In the genomic region with DNA sequence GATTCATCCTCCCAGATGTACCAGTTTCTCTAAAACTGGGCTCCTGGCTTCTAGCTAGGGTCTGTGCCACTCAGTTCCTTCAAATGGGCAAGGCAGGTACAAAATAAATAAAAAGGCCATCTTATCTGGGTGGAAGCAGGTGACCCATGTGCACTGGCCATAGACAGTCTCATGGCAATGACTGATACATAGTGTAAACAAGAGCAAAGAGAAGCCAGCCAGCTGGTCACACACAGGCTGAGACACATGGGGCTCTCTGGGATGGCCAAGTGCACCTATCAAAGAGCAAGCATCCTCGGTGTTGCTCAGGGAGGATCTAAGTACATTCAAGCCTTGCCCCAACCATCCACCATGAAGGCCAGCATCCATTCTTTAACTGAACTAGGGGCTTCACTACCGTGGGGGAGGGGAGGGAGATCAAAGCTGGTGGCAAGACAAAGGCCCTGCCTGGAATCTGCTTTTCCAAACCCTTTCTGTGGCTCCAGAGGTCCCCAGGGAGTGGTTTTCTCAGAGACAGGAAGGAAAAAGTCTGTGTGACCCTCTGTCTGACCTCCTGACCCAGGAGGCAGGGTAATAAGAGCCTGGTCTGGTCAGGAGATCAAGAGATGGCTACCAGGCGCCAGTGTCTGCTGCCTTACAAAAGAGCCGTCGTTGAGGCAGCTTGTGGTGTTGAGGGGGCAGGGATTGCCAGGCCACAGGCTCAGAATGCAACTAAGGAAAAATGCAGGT, we compare ENCODE assay signal across 11 mouse cellular contexts. TPM values are rescaled to one million over a fixed set of nuclear protein-coding genes. Genes with fewer than 3 reads are reported as not detected.
DNase-seq lines count a peak whose midpoint lies in the region; ATAC-seq and TF ChIP-seq lines count a peak whose summit lies in the region.
"Had no signal": no experiment of that assay in that cellular context is flagged by ENCODE, and none has a peak within 500 bp of the region (broad histone marks: within the 10 kb centered on the region; RNA-seq: fewer than 3 reads in every experiment).

No protein-coding gene starts in this region.

- no peak overlapping the region for H3K9ac ChIP-seq in heart, embryonic 12.5 days
- no peak overlapping the region for H3K9ac ChIP-seq in intestine, postnatal 0 days (ENCODE audit: low read depth, low read length)
- H3K9ac ChIP-seq: heart, embryonic 15.5 days had no signal

- ATAC-seq in heart, embryonic 12.5 days (ENCODE audit: insufficient number of reproducible peaks, low FRiP score), result no peak
- ATAC-seq in intestine, postnatal 0 days, result no peak

- no peaks in the 10 kb centered on the region for H3K27me3 ChIP-seq in heart, embryonic 12.5 days (replicated peaks)
- H3K27me3 ChIP-seq in myocyte (ENCODE audit: control insufficient read depth, insufficient read depth, insufficient read length), result no peaks in the 10 kb centered on the region
- H3K27me3 ChIP-seq in intestine, postnatal 0 days (replicated peaks; ENCODE audit: control insufficient read depth, insufficient read depth, low read length), result no peaks in the 10 kb centered on the region
- H3K27me3 ChIP-seq: embryonic facial prominence, embryonic 15.5 days; heart, embryonic 15.5 days had no signal

- no peak overlapping the region for H3K4me3 ChIP-seq in heart, embryonic 12.5 days
- no peak overlapping the region for H3K4me3 ChIP-seq in myocyte
- no peak overlapping the region for H3K4me3 ChIP-seq in intestine, postnatal 0 days (ENCODE audit: low read depth, low read length)
- H3K4me3 ChIP-seq: embryonic facial prominence, embryonic 15.5 days; heart, embryonic 15.5 days had no signal

- no peaks in the 10 kb centered on the region for H3K9me3 ChIP-seq in heart, embryonic 12.5 days (replicated peaks)
- H3K9me3 ChIP-seq in intestine, postnatal 0 days (ENCODE audit: control insufficient read depth), result no peaks in the 10 kb centered on the region
- H3K9me3 ChIP-seq: embryonic facial prominence, embryonic 15.5 days; heart, embryonic 15.5 days had no signal

- WGBS in heart, embryonic 12.5 days, result 22% methylated on average over 5 of the region's 5 CpGs
- 28% methylated on average over 5 of the region's 5 CpGs for WGBS in intestine, postnatal 0 days

- H3K79me2 ChIP-seq in myocyte (ENCODE audit: control insufficient read depth, insufficient read depth), result peaks cover 3% of the 10 kb centered on the region

- intact Hi-C loops in heart, postnatal 25 days (cut with DNase I), result no loop called here

- no peak for DNase-seq in heart, postnatal 25 days (ENCODE audit: low spot score)
- peak; percentile 94 for DNase-seq in embryo, embryonic 10.5 days (ENCODE audit: low spot score)
- peak; percentile 55 to 59 for DNase-seq in kidney, postnatal 25 days
- DNase-seq in thymus, adult 18-20 months, result no peak
- no peak for DNase-seq in layer of hippocampus, adult 9-11 months
- DNase-seq: spleen, adult 18-20 months had no signal

- H3K36me3 ChIP-seq in heart, embryonic 12.5 days, result peaks cover 53% of the 10 kb centered on the region
- no peaks in the 10 kb centered on the region for H3K36me3 ChIP-seq in myocyte (ENCODE audit: control insufficient read depth, insufficient read depth)
- peaks cover 39% of the 10 kb centered on the region for H3K36me3 ChIP-seq in intestine, postnatal 0 days (ENCODE audit: control insufficient read depth, insufficient read depth)

- no peak for TF ChIP-seq CTCF in intestine, postnatal 0 days (IDR thresholded peaks at IDR 0.05; ENCODE audit: low read depth)

- H3K4me1 ChIP-seq in heart, embryonic 12.5 days (replicated peaks), result peaks cover 39% of the 10 kb centered on the region
- peaks cover 3% of the 10 kb centered on the region; the same call in 1 of the 2 replicates for H3K4me1 ChIP-seq in intestine, postnatal 0 days (replicated peaks; ENCODE audit: control insufficient read depth, insufficient read depth, low read length)

- H3K27ac ChIP-seq in heart, embryonic 12.5 days (ENCODE audit: poor library complexity, severe bottlenecking), result peak overlapping the region; percentile 22; the same call in 1 of the 2 replicates
- no peak overlapping the region for H3K27ac ChIP-seq in intestine, postnatal 0 days (ENCODE audit: low read depth, low read length)
- H3K27ac ChIP-seq: embryonic facial prominence, embryonic 15.5 days; heart, embryonic 15.5 days had no signal

- TF ChIP-seq POLR2A in myocyte (IDR thresholded peaks at IDR 0.05; ENCODE audit: insufficient read length, low read depth), result no peak

- H3K4me2 ChIP-seq in heart, embryonic 12.5 days, result no peak overlapping the region
- H3K4me2 ChIP-seq in myocyte (ENCODE audit: low read depth), result no peak overlapping the region
- H3K4me2 ChIP-seq in intestine, postnatal 0 days (replicated peaks; ENCODE audit: low read depth), result no peak overlapping the region
- H3K4me2 ChIP-seq: embryonic facial prominence, embryonic 15.5 days; heart, embryonic 15.5 days had no signal

- no peak overlapping the region for H3ac ChIP-seq in myocyte (ENCODE audit: control insufficient read depth, insufficient read length)

TF ChIP-seq in myocyte, 11 proteins besides CTCF, POLR2A, EP300 and RAD21:
- no peak for TF ChIP-seq CEBPB (IDR thresholded peaks at IDR 0.05; ENCODE audit: insufficient read depth, poor library complexity, severe bottlenecking)
- TF ChIP-seq MAX (IDR thresholded peaks at IDR 0.05; ENCODE audit: low read depth), result no peak
- TF ChIP-seq TCF12 (IDR thresholded peaks at IDR 0.05; ENCODE audit: insufficient read depth, poor library complexity, severe bottlenecking), result no peak
- peak; percentile 23 for TF ChIP-seq POLR2AphosphoS2 (IDR thresholded peaks at IDR 0.05; ENCODE audit: insufficient read length, low read depth)
- no peak for TF ChIP-seq SRF (IDR thresholded peaks at IDR 0.05; ENCODE audit: control insufficient read depth, insufficient read length, low read depth)
- no peak for TF ChIP-seq MYOG (IDR thresholded peaks at IDR 0.05; ENCODE audit: control insufficient read depth in 1 of 3, insufficient read depth in 1 of 3, insufficient read length in 2 of 3, low read depth in 2 of 3)
- TF ChIP-seq REST (IDR thresholded peaks at IDR 0.05; ENCODE audit: insufficient read depth, insufficient read length), result no peak

RNA-seq across cellular contexts. Expression of a gene that starts 0.4 kb away (rescaled TPM):
- 0.19 and 0.40 TPM in 2 replicates for polyA plus RNA-seq in heart, embryonic 12.5 days (2016; fragmentation: Nextera tagmentation; extraction: Ambion mirVana)
- under 1 TPM; 0.45 to 0.75 TPM for total RNA-seq in heart, postnatal 25 days (2021)
- 0.25 TPM for polyA plus RNA-seq in myocyte (2012; fragmentation: generic; extraction: Trizol)
- 0.14 and 0.27 TPM in 2 replicates for polyA plus RNA-seq in intestine, postnatal 0 days (2015; fragmentation: Nextera tagmentation; extraction: Ambion mirVana)

RNA-seq across cellular contexts. Expression of a gene that starts 6.2 kb away (rescaled TPM):
- polyA plus RNA-seq in heart, embryonic 12.5 days (2016; fragmentation: Nextera tagmentation; extraction: Ambion mirVana), result 31.3 and 36.1 TPM in 2 replicates
- 10 to 100 TPM; 13.6 to 14.4 TPM for total RNA-seq in heart, postnatal 25 days (2021)
- polyA plus RNA-seq in myocyte (2012; fragmentation: generic; extraction: Trizol), result 23.6 TPM
- polyA plus RNA-seq in intestine, postnatal 0 days (2015; fragmentation: Nextera tagmentation; extraction: Ambion mirVana), result 46.6 and 51.7 TPM in 2 replicates

RNA-seq across cellular contexts. Expression of a gene that starts 12.5 kb away (rescaled TPM):
- polyA plus RNA-seq in heart, embryonic 12.5 days (2016; fragmentation: Nextera tagmentation; extraction: Ambion mirVana), result 160 and 161 TPM in 2 replicates
- total RNA-seq in heart, postnatal 25 days (2021), result 100 to 1,000 TPM; 261 to 270 TPM
- polyA plus RNA-seq in myocyte (2012; fragmentation: generic; extraction: Trizol), result 36.7 TPM
- polyA plus RNA-seq in intestine, postnatal 0 days (2015; fragmentation: Nextera tagmentation; extraction: Ambion mirVana), result 51.0 and 55.9 TPM in 2 replicates

RNA-seq across cellular contexts. Expression of a gene that starts 19.8 kb away (rescaled TPM):
- polyA plus RNA-seq in heart, embryonic 12.5 days (2016; fragmentation: Nextera tagmentation; extraction: Ambion mirVana), result 18.4 and 20.1 TPM in 2 replicates
- 1 to 10 TPM; 2.8 to 2.9 TPM for total RNA-seq in heart, postnatal 25 days (2021)
- polyA plus RNA-seq in myocyte (2012; fragmentation: generic; extraction: Trizol), result 7.4 TPM
- 2.5 and 2.9 TPM in 2 replicates for polyA plus RNA-seq in intestine, postnatal 0 days (2015; fragmentation: Nextera tagmentation; extraction: Ambion mirVana)

RNA-seq across cellular contexts. Expression of a gene that starts 36.4 kb away (rescaled TPM):
- polyA plus RNA-seq in heart, embryonic 12.5 days (2016; fragmentation: Nextera tagmentation; extraction: Ambion mirVana), result 24.0 and 24.9 TPM in 2 replicates
- total RNA-seq in heart, postnatal 25 days (2021), result 100 to 1,000 TPM; 120 to 125 TPM
- polyA plus RNA-seq in myocyte (2012; fragmentation: generic; extraction: Trizol), result 48.3 TPM
- polyA plus RNA-seq in intestine, postnatal 0 days (2015; fragmentation: Nextera tagmentation; extraction: Ambion mirVana), result 18.1 and 20.4 TPM in 2 replicates

Comparison
In these comparisons a context has a peak if more than half of its experiments do, and no peak if none do; other contexts are left out.
1. DNase-seq: peak in embryo, embryonic 10.5 days (single experiment) and kidney, postnatal 25 days (2 of 2); none in heart, postnatal 25 days (single experiment), thymus, adult 18-20 months (0 of 2) and layer of hippocampus, adult 9-11 months (single experiment).